18 mouse cellular contexts compared by ENCODE assay signal in the genomic region with DNA sequence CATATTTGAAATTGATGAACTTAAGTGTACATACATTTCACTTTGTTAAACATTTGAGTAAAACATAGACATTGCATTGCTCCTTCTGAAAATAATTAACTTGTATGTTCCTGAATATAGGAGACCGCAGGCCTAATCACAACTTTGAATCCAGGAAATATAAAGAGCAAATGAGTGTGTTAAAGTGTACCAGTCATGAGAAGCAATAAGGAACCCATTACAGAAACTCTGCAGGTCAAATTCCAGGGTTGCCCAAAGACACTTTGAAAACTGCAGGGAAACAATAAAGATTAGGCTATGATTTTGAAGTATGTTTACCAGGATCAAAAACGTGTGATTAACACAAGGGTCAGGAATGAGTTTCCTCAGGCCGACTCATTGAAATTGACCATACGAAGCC.
"Had no signal": no experiment of that assay in that cellular context is flagged by ENCODE, and none has a peak within 500 bp of the region (broad histone marks: within the 10 kb centered on the region; RNA-seq: fewer than 3 reads in every experiment).

No protein-coding gene starts in this region.

- H3K4me1 ChIP-seq: liver, embryonic 15.5 days; lung, embryonic 15.5 days; megakaryocyte, embryonic 14.5 days; midbrain, embryonic 13.5 days; midbrain, embryonic 15.5 days; neural tube, embryonic 12.5 days had no signal

- ATAC-seq: liver, postnatal 0 days; lung, postnatal 0 days; midbrain, embryonic 13.5 days; midbrain, embryonic 15.5 days had no signal

- H3K4me2 ChIP-seq: liver, embryonic 15.5 days; lung, embryonic 15.5 days; midbrain, embryonic 11.5 days; midbrain, embryonic 13.5 days; midbrain, embryonic 15.5 days; neural tube, embryonic 12.5 days had no signal

- H3K9ac ChIP-seq: liver, embryonic 15.5 days; liver, postnatal 0 days; lung, embryonic 15.5 days; midbrain, embryonic 13.5 days; midbrain, embryonic 15.5 days; neural tube, embryonic 12.5 days had no signal

- H3K4me3 ChIP-seq: liver, embryonic 15.5 days; lung, embryonic 15.5 days; megakaryocyte, embryonic 14.5 days; midbrain, embryonic 13.5 days; midbrain, embryonic 15.5 days; neural tube, embryonic 12.5 days had no signal

- DNase-seq: liver, postnatal 0 days; lung, adult 2 months; lung, postnatal 14 days; lung, postnatal 36 days; right cerebral cortex, adult 18-20 months; spleen, adult 18-20 months; thymus, adult 2 months; thymus, postnatal 25 days; thymus, postnatal 4 days had no signal

- H3K36me3 ChIP-seq: liver, embryonic 15.5 days; lung, embryonic 15.5 days; midbrain, embryonic 13.5 days; midbrain, embryonic 15.5 days; neural tube, embryonic 12.5 days had no signal

- H3K27ac ChIP-seq: liver, embryonic 15.5 days; lung, embryonic 15.5 days; macrophage; midbrain, embryonic 13.5 days; midbrain, embryonic 15.5 days; neural tube, embryonic 12.5 days had no signal

- H3K9me3 ChIP-seq: liver, embryonic 15.5 days; lung, embryonic 15.5 days; megakaryocyte, embryonic 14.5 days; midbrain, embryonic 13.5 days; midbrain, embryonic 15.5 days; neural tube, embryonic 12.5 days had no signal

- H3K27me3 ChIP-seq: liver, embryonic 15.5 days; lung, embryonic 15.5 days; megakaryocyte, embryonic 14.5 days; midbrain, embryonic 13.5 days; midbrain, embryonic 15.5 days; neural tube, embryonic 12.5 days had no signal
